Mouse (Mus musculus) ES-Bruce4 (cell line): Measurements from ENCODE around the gene Susd4. TPM values are rescaled to one million over a fixed set of nuclear protein-coding genes. Genes with fewer than 3 reads are reported as not detected.
A peak's percentile ranks its signal among the peaks of the same experiment; 100 is the strongest.

Experiments used
- H3K27ac ChIP-seq: 2 replicates; pipeline ENCODE4 v1.5.1; 2012; ENCODE audit warnings: low read length, inconsistent platforms; ENCODE audit not compliant: insufficient read depth
- H3K27me3 ChIP-seq: 2 replicates; pipeline ENCODE4 v1.6.1; 2012; ENCODE audit warnings: mild to moderate bottlenecking, low read length, inconsistent platforms; ENCODE audit not compliant: control insufficient read depth, poor library complexity, insufficient read depth, severe bottlenecking
- H3K36me3 ChIP-seq: 2 replicates; pipeline ENCODE4 v1.6.1; 2012; ENCODE audit warnings: inconsistent platforms, mild to moderate bottlenecking, low read length, moderate library complexity; ENCODE audit not compliant: control insufficient read depth, poor library complexity, insufficient read depth, severe bottlenecking
- H3K4me1 ChIP-seq: one replicate; pipeline ENCODE4 v1.8.1; 2011; ENCODE audit warnings: low read length; ENCODE audit not compliant: control insufficient read depth, insufficient read depth
- H3K4me3 ChIP-seq: 2 replicates; pipeline ENCODE4 v1.5.1; 2011; ENCODE audit warnings: low read depth, mild to moderate bottlenecking, low read length
- H3K9ac ChIP-seq: 2 replicates; pipeline ENCODE4 v1.6.1; 2012; ENCODE audit warnings: low read depth, mild to moderate bottlenecking, inconsistent platforms; ENCODE audit not compliant: poor library complexity, severe bottlenecking
- H3K9me3 ChIP-seq: replicated peaks from 2 replicates; pipeline ENCODE4 v1.6.1; 2012; ENCODE audit warnings: mild to moderate bottlenecking, low read length, inconsistent platforms; ENCODE audit not compliant: control insufficient read depth, poor library complexity, insufficient read depth, severe bottlenecking
- CTCF ChIP-seq: IDR thresholded peaks from one replicate; pipeline ENCODE4 v1.8.1; 2011; ENCODE audit warnings: low read depth, low read length
- EP300 ChIP-seq: IDR thresholded peaks from 2 replicates; pipeline ENCODE4 v1.6.1; 2011; ENCODE audit warnings: low read depth, low read length; ENCODE audit not compliant: insufficient read depth
- POLR2A ChIP-seq: IDR thresholded peaks from one replicate; pipeline ENCODE4 v1.8.1; 2011; ENCODE audit warnings: low read length; ENCODE audit not compliant: insufficient read depth
- polyA plus RNA-seq: library from polyadenylated mRNA; stranded (reverse); fragments of >200 nt; gene quantifications from 2 replicates; pipeline ENCODE4 v1.2.4, GENCODE M21; 2011; ENCODE audit warnings: low read depth; ENCODE audit not compliant: missing spikeins, insufficient read depth, insufficient read length

Susd4 gene
- polyA plus RNA-seq, 1 experiment = 24.6 TPM

GRCm38 (mm10) chr1:182882611-182883010 is 119.0 kb downstream of the Susd4 start:
- Histone ChIP-seq H3K9me3 (peaks cover 9% of the 10 kb centered on the region; the same call in 1 of the 2 replicates), H3K4me3 (no peak overlapping the region), H3K27ac (no peak overlapping the region), H3K4me1 (no peaks in the 10 kb centered on the region), H3K9ac (no peak overlapping the region), H3K27me3 (no peaks in the 10 kb centered on the region), H3K36me3 (no peaks in the 10 kb centered on the region)
- TF ChIP-seq EP300 (no peak), POLR2A (no peak), CTCF (no peak)

GRCm38 (mm10) chr1:182895698-182896097 is 132.0 kb downstream of the Susd4 start:
- H3K4me3 ChIP-seq = no peak overlapping the region
- no peak overlapping the region for H3K9ac ChIP-seq
- no peak for TF ChIP-seq EP300
- TF ChIP-seq CTCF = peak; percentile 59
- no peaks in the 10 kb centered on the region for H3K4me1 ChIP-seq
- no peak overlapping the region for H3K27ac ChIP-seq
- H3K27me3 ChIP-seq = no peaks in the 10 kb centered on the region
- H3K36me3 ChIP-seq = no peaks in the 10 kb centered on the region
- H3K9me3 ChIP-seq = no peaks in the 10 kb centered on the region

- H3K4me1 ChIP-seq = no peaks in the 10 kb centered on the region
- H3K9me3 ChIP-seq = no peaks in the 10 kb centered on the region
- TF ChIP-seq POLR2A (no peak), CTCF (no peak), EP300 (no peak)
- no peak overlapping the region for H3K27ac ChIP-seq
- H3K9ac ChIP-seq = no peak overlapping the region
- H3K4me3 ChIP-seq = no peak overlapping the region
- no peaks in the 10 kb centered on the region for H3K36me3 ChIP-seq
- H3K27me3 ChIP-seq = no peaks in the 10 kb centered on the region
These were observed 133.4 kb downstream of the Susd4 start for GRCm38 (mm10) chr1:182897071-182897470.

GRCm38 (mm10) chr1:182897506-182898138 is 134.0 kb downstream of the Susd4 start:
- TF ChIP-seq POLR2A (no peak), CTCF (no peak), EP300 (no peak)
- no peak overlapping the region for H3K9ac ChIP-seq
- no peak overlapping the region for H3K4me3 ChIP-seq
- H3K4me1 ChIP-seq = no peaks in the 10 kb centered on the region
- H3K9me3 ChIP-seq = no peaks in the 10 kb centered on the region
- H3K27me3 ChIP-seq = no peaks in the 10 kb centered on the region
- H3K36me3 ChIP-seq = no peaks in the 10 kb centered on the region
- H3K27ac ChIP-seq = no peak overlapping the region

GRCm38 (mm10) chr1:182902095-182902494 is 138.4 kb downstream of the Susd4 start:
- TF ChIP-seq CTCF (no peak), POLR2A (no peak)
- Histone ChIP-seq H3K27ac (no peak overlapping the region), H3K27me3 (no peaks in the 10 kb centered on the region), H3K9ac (no peak overlapping the region), H3K4me3 (no peak overlapping the region), H3K36me3 (no peaks in the 10 kb centered on the region), H3K4me1 (no peaks in the 10 kb centered on the region), H3K9me3 (no peaks in the 10 kb centered on the region)

GRCm38 (mm10) chr1:182902906-182903305 is 139.2 kb downstream of the Susd4 start:
- no peak overlapping the region for H3K27ac ChIP-seq
- no peak overlapping the region for H3K9ac ChIP-seq
- H3K4me3 ChIP-seq = no peak overlapping the region
- H3K9me3 ChIP-seq = no peaks in the 10 kb centered on the region
- no peaks in the 10 kb centered on the region for H3K4me1 ChIP-seq
- no peaks in the 10 kb centered on the region for H3K27me3 ChIP-seq
- TF ChIP-seq EP300 (no peak), POLR2A (no peak), CTCF (no peak)
- no peaks in the 10 kb centered on the region for H3K36me3 ChIP-seq
